Mouse (Mus musculus): ENCODE results near the gene Slc6a16.

DNA sequence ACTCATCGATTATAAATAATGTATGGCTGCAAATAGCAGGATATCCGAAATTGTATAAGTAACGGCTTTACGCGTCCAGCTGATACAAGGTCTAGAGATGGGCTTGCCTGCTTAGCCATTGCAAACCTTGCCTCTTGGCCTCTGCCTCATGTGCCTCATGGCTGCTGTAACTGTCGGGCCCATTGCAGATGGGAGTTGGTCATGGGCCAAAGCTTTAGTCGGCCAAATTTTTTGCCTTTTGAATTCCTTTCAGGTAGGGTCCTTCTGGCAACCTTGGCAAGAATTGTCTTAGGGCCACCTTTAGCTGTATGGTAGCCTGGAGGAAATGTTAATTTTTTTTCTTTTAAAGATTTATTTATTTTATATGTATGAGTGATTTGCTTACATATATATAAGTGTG is 16.1 kb upstream of the Slc6a16 start:
- no peak for TF ChIP-seq MAFK (IDR thresholded peaks at IDR 0.05; ENCODE audit: insufficient read depth, low read depth, low read length)
- no peak for TF ChIP-seq CHD2 (IDR thresholded peaks at IDR 0.05; ENCODE audit: low read depth, low read length)

All from ES-E14 (cell line).